Mouse (Mus musculus): Measurements from ENCODE around the gene Ralgps1. TPM values are rescaled to one million over a fixed set of nuclear protein-coding genes. Genes with fewer than 3 reads are reported as not detected.

The Ralgps1 gene
- total and polyA plus RNA-seq, 2 experiments from 2014 or later: 20.7 to 69.9 TPM

DNA sequence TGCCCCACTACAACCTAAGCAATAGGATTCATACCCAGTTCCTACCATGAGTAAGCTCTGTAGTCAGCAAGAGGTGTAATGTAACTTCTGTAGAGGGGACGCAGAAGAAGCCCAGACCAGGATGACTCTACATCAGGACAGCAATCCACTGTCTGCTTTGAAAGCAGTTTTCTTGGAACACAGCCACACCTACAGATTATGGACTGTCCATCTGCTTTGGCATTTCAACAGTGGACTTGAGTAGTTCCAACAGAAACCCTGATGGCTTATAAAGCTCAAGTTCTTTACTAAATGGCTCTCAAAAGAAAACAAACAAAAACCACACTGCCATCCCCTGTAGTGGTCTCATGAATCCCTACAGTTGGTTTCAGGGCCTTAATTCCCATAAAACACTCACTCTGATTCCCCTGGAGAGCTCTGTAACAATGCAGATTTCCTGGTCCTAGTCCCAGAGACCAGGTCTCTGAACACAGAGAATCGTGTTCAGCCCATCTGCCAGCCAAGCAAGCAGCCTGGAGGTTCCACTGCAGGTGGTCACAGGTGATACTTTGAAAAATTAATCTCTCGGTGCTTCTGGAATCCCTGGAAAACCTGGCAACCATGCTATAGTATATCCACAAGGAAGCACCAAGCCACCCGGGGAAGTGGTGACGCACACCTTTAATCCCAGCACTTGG lies 281.8 kb downstream of the Ralgps1 start:
- no peak for DNase-seq (ENCODE audit: low spot score)
- no peaks in the 10 kb centered on the region for H3K36me3 ChIP-seq (ENCODE audit: insufficient read depth, low read length)
- no peak overlapping the region for H3K9ac ChIP-seq (replicated peaks; ENCODE audit: low read length)
- no peak overlapping the region for H3K27ac ChIP-seq
- 73% methylated on average over 5 of the region's 5 CpGs for WGBS
- no peaks in the 10 kb centered on the region for H3K4me1 ChIP-seq (ENCODE audit: insufficient read depth, low read length)
- no peak for ATAC-seq
- no peak overlapping the region for H3K4me2 ChIP-seq (ENCODE audit: low read depth, low read length)
- H3K4me3 ChIP-seq (ENCODE audit: low read length): no peak overlapping the region
- no peak for TF ChIP-seq CTCF (IDR thresholded peaks at IDR 0.05; ENCODE audit: low read depth)
- H3K9me3 ChIP-seq (ENCODE audit: low read length): no peaks in the 10 kb centered on the region
- H3K27me3 ChIP-seq (ENCODE audit: insufficient read depth, low read length): no peaks in the 10 kb centered on the region

- Histone ChIP-seq H3K9me3 (ENCODE audit: low read length) (no peaks in the 10 kb centered on the region), H3K4me1 (ENCODE audit: insufficient read depth, low read length) (no peaks in the 10 kb centered on the region), H3K9ac (replicated peaks; ENCODE audit: low read length) (no peak overlapping the region; the same call in 1 of the 2 replicates), H3K4me3 (ENCODE audit: low read length) (no peak overlapping the region), H3K4me2 (ENCODE audit: low read depth, low read length) (peak overlapping the region; percentile 43), H3K27ac (peak overlapping the region; percentile 62), H3K27me3 (ENCODE audit: insufficient read depth, low read length) (no peaks in the 10 kb centered on the region), H3K36me3 (ENCODE audit: insufficient read depth, low read length) (no peaks in the 10 kb centered on the region)
- WGBS: 56% methylated on average over 7 of the region's 7 CpGs
- DNase-seq (ENCODE audit: low spot score) (peak; percentile 41), ATAC-seq (no peak)
- no peak for TF ChIP-seq CTCF (IDR thresholded peaks at IDR 0.05; ENCODE audit: low read depth)
Observed at GRCm38 (mm10) chr2:33086671-33087363, 284.5 kb downstream of the Ralgps1 start.

DNA sequence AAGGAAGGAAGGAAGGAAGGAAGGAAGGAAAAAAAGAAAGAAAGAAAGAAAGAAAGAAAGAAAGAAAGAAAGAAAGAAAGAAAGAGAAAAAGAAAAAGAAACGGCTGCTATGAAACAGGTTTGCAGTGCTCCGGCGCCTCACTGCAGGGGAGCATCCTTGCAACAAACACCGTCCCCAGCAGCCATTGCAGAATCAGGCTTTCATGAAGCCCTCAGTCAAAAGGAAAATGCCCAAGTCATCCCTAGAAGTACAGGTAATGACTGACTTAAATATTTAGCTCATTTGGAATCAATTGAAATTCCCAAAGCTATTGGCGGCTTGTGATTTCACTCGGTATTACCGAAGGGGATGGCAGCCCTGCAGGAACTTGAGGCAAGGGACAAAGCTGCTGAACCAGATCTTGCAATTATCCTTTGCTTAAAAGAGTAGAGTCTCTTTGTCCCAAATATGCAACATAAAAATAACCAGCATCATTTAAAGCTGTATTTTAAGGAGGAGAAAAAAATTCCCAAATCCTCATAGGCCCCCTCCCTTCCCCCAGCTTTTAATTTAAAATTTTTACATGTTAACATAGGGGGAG lies 285.2 kb downstream of the Ralgps1 start:
- DNase-seq (ENCODE audit: low spot score) (peak; percentile 57), ATAC-seq (no peak)
- WGBS: 28% methylated on average over 7 of the region's 7 CpGs

GRCm38 (mm10) chr2:33084221-33084620 lies 287.1 kb downstream of the Ralgps1 start:
- no peak for TF ChIP-seq CTCF (IDR thresholded peaks at IDR 0.05; ENCODE audit: low read depth)
- Histone ChIP-seq H3K9me3 (ENCODE audit: low read length) (no peaks in the 10 kb centered on the region), H3K27me3 (ENCODE audit: insufficient read depth, low read length) (no peaks in the 10 kb centered on the region), H3K9ac (replicated peaks; ENCODE audit: low read length) (no peak overlapping the region), H3K4me3 (ENCODE audit: low read length) (no peak overlapping the region), H3K4me1 (ENCODE audit: insufficient read depth, low read length) (no peaks in the 10 kb centered on the region), H3K36me3 (ENCODE audit: insufficient read depth, low read length) (no peaks in the 10 kb centered on the region), H3K4me2 (ENCODE audit: low read depth, low read length) (no peak overlapping the region), H3K27ac (no peak overlapping the region)
- DNase-seq (ENCODE audit: low spot score) (no peak), ATAC-seq (no peak)
- 98% methylated on average over 3 of the region's 3 CpGs for WGBS

More for the DNA sequence above, 285.2 kb downstream of the Ralgps1 start:
- no peak for TF ChIP-seq CTCF (IDR thresholded peaks at IDR 0.05; ENCODE audit: low read depth)
- peak overlapping the region; percentile 19 for H3K4me3 ChIP-seq (ENCODE audit: low read length)
- H3K4me1 ChIP-seq (ENCODE audit: insufficient read depth, low read length): no peaks in the 10 kb centered on the region
- H3K27me3 ChIP-seq (ENCODE audit: insufficient read depth, low read length): no peaks in the 10 kb centered on the region
- H3K4me2 ChIP-seq (ENCODE audit: low read depth, low read length): peak overlapping the region; percentile 43
- no peaks in the 10 kb centered on the region for H3K36me3 ChIP-seq (ENCODE audit: insufficient read depth, low read length)
- H3K27ac ChIP-seq: peak overlapping the region; percentile 62
- peak overlapping the region; percentile 46 for H3K9ac ChIP-seq (replicated peaks; ENCODE audit: low read length)
- no peaks in the 10 kb centered on the region for H3K9me3 ChIP-seq (ENCODE audit: low read length)

Small RNAs within 50 kb of the gene (microRNA-seq; reads per million reads assigned to microRNA genes)
- 0 reads per million in 2 experiments for gene Gm25998

Other genes with a start within 250 kb of the Ralgps1 start
- gene Garnl3, start 239.8 kb downstream of the Ralgps1 start, total RNA-seq (2014; rRNA removed): 96.9 and 105 TPM in 2 replicates
- 56.1 and 57.0 TPM in 2 replicates for gene Garnl3, start 239.8 kb downstream of the Ralgps1 start, polyA plus RNA-seq (2015; fragmentation: Nextera tagmentation; extraction: Ambion mirVana)
- 16.3 and 22.0 TPM in 2 replicates for gene Angptl2, start 155.4 kb downstream of the Ralgps1 start, total RNA-seq (2014; rRNA removed)
- 9.3 and 11.5 TPM in 2 replicates for gene Angptl2, start 155.4 kb downstream of the Ralgps1 start, polyA plus RNA-seq (2015; fragmentation: Nextera tagmentation; extraction: Ambion mirVana)
- gene Zbtb34, start 59.8 kb upstream of the Ralgps1 start, total RNA-seq (2014; rRNA removed): 20.6 and 32.9 TPM in 2 replicates
- 2.8 and 3.1 TPM in 2 replicates for gene Zbtb34, start 59.8 kb upstream of the Ralgps1 start, polyA plus RNA-seq (2015; fragmentation: Nextera tagmentation; extraction: Ambion mirVana)
- gene Zbtb43, start 97.1 kb upstream of the Ralgps1 start, total RNA-seq (2014; rRNA removed): 19.3 and 23.0 TPM in 2 replicates
- 19.6 and 20.5 TPM in 2 replicates for gene Zbtb43, start 97.1 kb upstream of the Ralgps1 start, polyA plus RNA-seq (2015; fragmentation: Nextera tagmentation; extraction: Ambion mirVana)